Comparison of ENCODE assay signal across 17 mouse cellular contexts in the genomic region with DNA sequence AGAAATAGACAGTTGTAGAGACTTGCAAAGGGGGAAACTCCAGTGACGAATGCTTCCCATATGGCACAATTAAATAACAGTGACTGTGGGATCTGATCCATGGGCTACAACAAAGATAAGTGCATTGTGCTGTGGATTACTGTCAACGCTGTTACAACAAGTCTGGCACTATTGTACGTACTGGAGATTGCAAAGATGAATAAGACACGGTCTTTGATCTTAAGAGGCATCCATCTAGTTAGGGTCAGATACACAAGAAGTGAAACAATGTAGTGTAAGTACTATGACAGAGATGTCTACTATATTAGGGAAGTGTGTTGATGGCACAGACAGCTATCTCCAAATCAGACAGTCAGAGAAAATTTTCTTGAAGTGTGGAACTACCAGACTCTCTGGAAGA.
"Had no signal": no experiment of that assay in that cellular context is flagged by ENCODE, and none has a peak within 500 bp of the region (broad histone marks: within the 10 kb centered on the region; RNA-seq: fewer than 3 reads in every experiment).

No protein-coding gene starts in this region.

- DNase-seq: lung, adult 18-20 months; lung, embryonic 14.5 days; lung, postnatal 10 days; lung, postnatal 4 days; retina, postnatal 1 day; right cerebral cortex, adult 18-20 months; right cerebral cortex, postnatal 25 days; right cerebral cortex, postnatal 4 days; spleen, adult 18-20 months; thymus, adult 18-20 months; thymus, postnatal 14 days; thymus, postnatal 4 days had no signal

- H3K27me3 ChIP-seq: liver, embryonic 12.5 days; neural tube, embryonic 13.5 days; neural tube, embryonic 15.5 days had no signal

- H3K4me1 ChIP-seq: liver, embryonic 12.5 days; neural tube, embryonic 13.5 days; neural tube, embryonic 15.5 days had no signal

- H3K9me3 ChIP-seq: liver, embryonic 12.5 days; neural tube, embryonic 13.5 days; neural tube, embryonic 15.5 days had no signal

- H3K27ac ChIP-seq: liver, embryonic 12.5 days; liver, embryonic 14.5 days; neural tube, embryonic 13.5 days; neural tube, embryonic 15.5 days had no signal

- H3K36me3 ChIP-seq: liver, embryonic 12.5 days; neural tube, embryonic 13.5 days; neural tube, embryonic 15.5 days had no signal

- ATAC-seq: liver, embryonic 12.5 days had no signal

- H3K4me3 ChIP-seq: liver, embryonic 12.5 days; myocyte; neural tube, embryonic 13.5 days; neural tube, embryonic 15.5 days had no signal

- H3K9ac ChIP-seq: liver, embryonic 12.5 days; liver, embryonic 14.5 days; lung, embryonic 14.5 days; neural tube, embryonic 13.5 days; neural tube, embryonic 15.5 days had no signal

- H3K4me2 ChIP-seq: liver, embryonic 12.5 days; lung, embryonic 14.5 days; neural tube, embryonic 13.5 days; neural tube, embryonic 15.5 days had no signal
